Mouse (Mus musculus) adrenal gland, postnatal 10 days (tissue): ENCODE measurements around the gene Zfp446. TPM values are rescaled to one million over a fixed set of nuclear protein-coding genes. Genes with fewer than 3 reads are reported as not detected.

ENCODE experiments used
- DNase-seq: peaks from one replicate; pipeline ENCODE4 v3.0.0; 2021; ENCODE audit warnings: mixed read lengths
- total RNA-seq, 2 experiments: library from RNA; stranded (reverse); gene quantifications; 2 replicates each; pipeline ENCODE4 v1.2.3; 2021

Gene Zfp446
- total RNA-seq, 2 experiments from 2014 or later: 5.4 to 5.9 TPM

DNA sequence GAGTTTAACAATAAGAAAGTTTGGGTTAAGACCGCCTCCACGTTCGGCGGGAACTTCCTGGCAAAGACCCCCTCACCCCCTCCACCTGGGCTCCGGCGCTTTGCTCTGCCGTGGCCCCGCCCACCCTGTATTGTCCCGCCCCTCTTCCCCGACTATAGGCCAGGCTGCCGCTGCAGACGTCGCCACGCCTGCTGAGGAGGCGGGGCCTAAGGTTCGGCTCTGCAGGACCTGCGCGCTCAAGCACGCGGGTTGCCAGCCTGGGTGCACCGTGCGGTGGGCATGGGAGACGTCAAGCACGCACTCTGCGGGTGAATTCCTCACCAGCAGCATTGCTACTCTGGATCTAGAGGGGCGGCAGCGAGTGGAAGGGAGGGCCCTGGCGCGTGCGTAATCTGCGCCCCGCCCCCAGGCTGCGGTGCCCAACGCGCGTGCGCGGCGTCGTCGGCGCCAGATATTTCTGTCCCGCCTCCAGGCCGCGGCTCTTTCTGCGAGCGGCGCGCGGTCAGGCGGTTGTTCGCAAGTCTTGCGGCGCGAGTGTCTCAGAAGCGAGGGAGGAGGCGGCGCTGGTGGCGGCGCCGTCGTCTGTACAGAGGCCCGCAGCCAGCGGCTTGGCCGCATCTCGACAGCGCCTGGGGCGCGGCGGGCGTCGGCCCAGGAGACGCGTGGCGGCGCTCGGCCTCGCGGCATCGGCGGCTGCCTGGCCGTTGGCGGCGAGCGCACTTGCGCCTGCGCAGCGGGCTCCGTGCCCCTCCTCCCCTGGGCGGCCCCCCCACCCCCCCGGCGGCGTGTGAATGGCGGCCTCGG lies 46.5 kb downstream of the Zfp446 start:
- peak; percentile 95 for DNase-seq

DNA sequence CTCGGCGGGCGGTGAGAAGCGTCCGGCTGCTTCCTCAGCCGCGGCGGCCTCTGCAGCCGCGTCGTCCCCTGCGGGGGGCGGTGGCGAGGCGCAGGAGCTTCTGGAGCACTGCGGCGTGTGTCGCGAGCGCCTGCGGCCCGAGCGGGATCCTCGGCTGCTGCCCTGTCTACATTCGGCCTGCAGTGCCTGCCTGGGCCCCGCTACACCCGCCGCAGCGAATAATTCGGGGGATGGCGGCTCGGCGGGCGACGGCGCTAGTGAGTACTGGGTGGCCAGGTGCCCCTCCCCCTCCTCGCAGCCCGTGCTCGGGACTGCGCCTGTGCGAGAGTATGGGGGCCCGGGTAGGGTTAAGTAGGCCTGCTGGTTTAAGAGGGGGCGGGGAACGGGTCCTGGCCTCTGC lies 47.2 kb downstream of the Zfp446 start:
- DNase-seq: peak; percentile 87

DNA sequence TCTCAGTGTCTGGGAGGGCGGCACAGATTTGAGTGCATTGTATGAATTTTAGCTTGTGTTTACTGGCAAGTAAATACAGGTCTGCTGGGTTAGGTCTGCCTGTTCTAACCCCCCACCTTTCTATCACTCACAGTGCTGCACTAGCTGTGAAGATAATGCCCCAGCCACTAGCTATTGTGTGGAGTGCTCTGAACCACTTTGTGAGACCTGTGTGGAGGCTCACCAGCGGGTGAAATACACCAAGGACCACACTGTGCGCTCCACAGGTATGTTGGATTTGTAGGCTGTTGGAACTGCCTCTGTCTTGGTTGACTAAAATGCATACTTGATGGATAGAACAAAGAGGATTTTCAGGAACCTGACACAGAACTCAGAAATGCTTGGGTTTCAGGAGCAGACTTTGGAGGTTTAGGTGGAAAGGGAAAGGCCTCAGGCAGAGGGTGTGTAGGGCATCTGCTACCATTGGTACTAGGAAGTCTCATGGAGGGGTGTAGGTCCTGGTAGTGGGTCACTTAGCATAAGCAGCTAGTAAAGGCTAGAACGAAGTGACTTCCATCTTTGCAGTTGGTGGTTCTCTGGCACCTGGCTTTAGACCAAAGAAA lies 48.0 kb downstream of the Zfp446 start:
- DNase-seq: no peak

- no peak for DNase-seq
Measured at GRCm38 (mm10) chr7:13028986-13029385, 51.3 kb downstream of the Zfp446 start.

GRCm38 (mm10) chr7:13031069-13031468 lies 53.4 kb downstream of the Zfp446 start:
- no peak for DNase-seq

DNA sequence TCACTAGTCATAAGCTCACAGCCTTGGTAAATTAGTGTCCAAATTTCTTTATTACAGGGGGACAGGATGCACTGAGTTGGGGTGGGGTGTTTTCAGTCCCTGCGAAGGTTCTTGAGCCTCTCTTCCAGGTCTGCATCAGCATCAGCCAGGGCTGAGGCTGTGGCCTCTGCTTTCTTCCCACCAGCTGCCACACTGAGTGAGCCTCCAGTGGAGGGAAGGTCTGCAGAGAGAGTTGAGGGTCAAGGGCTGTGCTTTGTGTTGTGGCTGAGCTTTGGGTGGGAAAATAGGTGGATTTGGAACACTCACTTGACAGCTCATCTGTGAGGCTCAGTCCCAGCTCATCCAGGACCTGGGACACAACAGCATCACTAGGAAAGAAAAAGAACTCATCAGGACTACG lies 54.3 kb downstream of the Zfp446 start:
- DNase-seq: no peak

DNA sequence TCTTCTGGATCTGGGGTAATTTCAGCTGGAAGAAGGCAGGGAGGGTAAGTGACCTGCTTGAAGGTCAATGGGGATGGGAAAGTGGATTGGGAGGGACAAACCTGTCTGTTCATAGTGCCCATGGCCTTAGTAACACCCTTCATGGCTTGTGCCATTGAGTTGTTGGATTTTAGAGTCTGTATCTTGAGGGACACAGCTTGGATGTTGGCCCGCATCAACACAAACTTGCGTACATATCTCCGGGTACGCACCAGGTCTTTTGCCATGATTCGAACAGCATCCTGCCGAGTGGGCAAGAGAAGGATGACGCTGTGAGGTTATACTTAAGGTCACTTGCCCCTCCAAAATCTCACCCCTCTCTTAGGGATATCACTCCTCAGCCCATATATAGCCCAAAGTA lies 54.9 kb downstream of the Zfp446 start:
- no peak for DNase-seq

DNA sequence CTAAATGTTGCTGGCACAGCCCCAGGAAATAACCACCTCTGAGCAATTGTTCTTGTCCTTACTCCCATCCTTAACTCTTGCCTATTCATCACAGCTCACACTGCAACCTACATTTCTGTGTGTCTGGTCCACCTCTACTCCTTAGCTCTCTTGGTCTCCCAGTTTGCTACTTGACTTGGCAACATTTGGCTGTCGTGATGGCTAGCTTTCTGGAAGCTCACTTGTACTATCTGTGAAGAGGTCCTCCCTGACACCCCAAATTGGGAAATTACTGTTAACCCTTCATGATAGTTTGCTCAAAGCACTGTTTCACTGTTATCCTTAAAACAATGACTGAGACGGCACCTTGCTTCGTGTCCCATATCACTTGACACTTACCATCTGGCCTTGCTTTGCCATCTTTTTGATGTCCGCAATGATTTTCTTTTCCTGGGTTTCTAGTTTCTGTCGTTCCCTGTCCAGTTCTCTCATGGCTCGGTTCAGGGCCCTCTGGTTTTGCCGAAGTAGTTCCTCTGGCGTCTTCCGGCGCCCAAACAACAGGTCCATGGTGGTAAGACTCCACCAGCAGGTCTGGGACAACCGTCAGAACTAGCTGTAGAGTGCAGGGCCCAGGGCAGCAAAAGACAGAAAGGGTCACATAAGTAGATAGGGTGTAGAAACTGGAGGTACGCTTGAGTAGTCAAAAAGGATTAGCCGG lies 56.0 kb downstream of the Zfp446 start:
- no peak for DNase-seq

DNA sequence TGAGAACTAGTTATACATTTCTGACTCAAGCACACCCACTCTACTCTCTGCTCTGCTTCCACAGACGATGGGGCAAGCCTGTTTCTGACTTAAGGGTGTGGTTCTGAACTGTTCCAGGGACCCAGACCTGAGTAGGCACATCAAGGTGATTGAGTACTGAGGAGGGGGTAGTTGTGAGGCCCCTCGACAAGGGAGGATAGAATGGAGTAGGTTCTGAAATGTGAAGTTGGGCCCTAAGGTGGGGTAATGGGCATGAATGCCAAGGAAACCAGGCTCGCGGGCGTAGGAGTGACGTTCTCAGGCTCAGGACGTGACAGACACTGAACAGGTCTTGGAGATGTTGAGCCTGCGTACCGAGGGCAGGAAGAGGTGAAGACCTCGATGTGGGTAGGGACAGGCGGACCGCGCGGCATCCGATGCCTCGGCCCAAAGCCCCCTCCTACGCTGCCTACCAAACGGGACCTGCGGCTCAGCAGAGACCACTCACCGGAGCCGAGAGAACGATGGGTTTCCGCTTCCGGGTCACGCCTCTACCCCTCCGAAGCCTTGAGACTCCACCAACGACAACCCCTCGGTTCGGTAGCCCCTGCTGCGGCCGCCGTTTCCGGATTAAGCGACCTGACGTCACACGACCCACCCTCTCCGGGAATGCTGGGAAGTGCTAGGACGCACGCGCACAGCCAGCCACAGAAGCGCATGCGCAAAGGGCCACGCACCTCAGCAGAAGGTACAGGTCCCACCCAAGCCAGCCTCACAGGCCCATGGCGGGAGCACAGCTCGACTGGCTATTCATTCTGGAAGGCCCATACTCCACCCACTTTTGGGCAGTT lies 56.7 kb downstream of the Zfp446 start, which contains the start of gene Chmp2a:
Gene Chmp2a (minus strand): TSS at position 660 of the 830 bp plus-strand sequence.
- DNase-seq: peak; percentile 98

Other genes with a start within 250 kb of the Zfp446 start
- not detected for gene Vmn2r56, start 242.8 kb upstream of the Zfp446 start, total RNA-seq
- 1 to 10 TPM; 2.5 to 5.0 TPM for gene Zscan18, start 174.2 kb upstream of the Zfp446 start, total RNA-seq
- 10 to 100 TPM in 1 of 2 experiments, 1 to 10 TPM in 1; 7.8 to 14.0 TPM for gene Zfp329, start 159.0 kb upstream of the Zfp446 start, total RNA-seq
- gene Zfp110, start 143.1 kb upstream of the Zfp446 start, total RNA-seq: 10 to 100 TPM; 22.4 to 25.6 TPM
- gene Zfp128, start 96.7 kb upstream of the Zfp446 start, total RNA-seq: 1 to 10 TPM; 3.4 to 4.2 TPM
- 10 to 100 TPM in 1 of 2 experiments, 1 to 10 TPM in 1; 9.7 to 10.2 TPM for gene Zscan22, start 80.0 kb upstream of the Zfp446 start, total RNA-seq
- gene Rps5, start 55.6 kb upstream of the Zfp446 start, total RNA-seq: 1,000 to 10,000 TPM; 1,018 to 1,027 TPM
- under 1 TPM; 0.36 to 0.54 TPM for gene Rnf225, start 50.4 kb upstream of the Zfp446 start, total RNA-seq
- gene Zfp324, start 12.0 kb upstream of the Zfp446 start, total RNA-seq: 10 to 100 TPM in 1 of 2 experiments, 1 to 10 TPM in 1; 7.3 to 10.6 TPM
- 10 to 100 TPM; 24.2 to 50.8 TPM for gene Slc27a5, start 20.3 kb downstream of the Zfp446 start, total RNA-seq
- gene Trim28, start 21.3 kb downstream of the Zfp446 start, total RNA-seq: 100 to 1,000 TPM; 218 to 247 TPM
- gene Zbtb45, start 32.2 kb downstream of the Zfp446 start, total RNA-seq: 10 to 100 TPM; 11.3 to 13.6 TPM
- gene Chmp2a, start 57.0 kb downstream of the Zfp446 start, total RNA-seq: 100 to 1,000 TPM; 165 to 169 TPM
- gene Ube2m, start 60.4 kb downstream of the Zfp446 start, total RNA-seq: 100 to 1,000 TPM; 175 to 186 TPM
- 1 to 10 TPM; 2.1 to 4.9 TPM for gene Mzf1, start 76.9 kb downstream of the Zfp446 start, total RNA-seq
- not detected for gene Vmn1r85, start 117.3 kb downstream of the Zfp446 start, total RNA-seq
- gene Vmn1r86, start 142.1 kb downstream of the Zfp446 start, total RNA-seq: not detected
- gene Vmn1r87, start 162.3 kb downstream of the Zfp446 start, total RNA-seq: not detected
- under 1 TPM; 0.09 TPM for gene Vmn1r88, start 181.7 kb downstream of the Zfp446 start, total RNA-seq
- gene Vmn1r89, start 235.2 kb downstream of the Zfp446 start, total RNA-seq: not detected